Mouse (Mus musculus): ENCODE data around the gene Stk32b.

- TF ChIP-seq POLR2A (IDR thresholded peaks at IDR 0.05; ENCODE audit: borderline replicate concordance, control insufficient read depth, low read depth, low read length) (no peak), CTCF (IDR thresholded peaks at IDR 0.05; ENCODE audit: control insufficient read depth, insufficient read depth, low read length) (no peak)
Measured at GRCm38 (mm10) chr5:37447546-37447945, 269.4 kb downstream of the Stk32b start.

Data from bone marrow, adult 2 months (tissue).